Mouse (Mus musculus) stomach, postnatal 0 days (tissue): ENCODE results near the gene Fkbp5. TPM values are rescaled to one million over a fixed set of nuclear protein-coding genes. Genes with fewer than 3 reads are reported as not detected.
"Not testable (repeated sequence)": the region's sequence is repeated elsewhere in the genome, so short reads cannot be mapped to it uniquely, and the experiment has no call there.

Experiments used
- ATAC-seq: fragments of 200-750 bp; cut with Nextera tagmentation; 2 replicates; pipeline ENCODE4 v1.8.0; 2017; ENCODE audit not compliant: low FRiP score, low TSS enrichment
- DNase-seq: peaks from one replicate; pipeline ENCODE4 v3.0.0-alpha.2; 2016; ENCODE audit warnings: low spot score
- H3K27ac ChIP-seq: fragments of 300-500 bp; sonication (generic); replicated peaks from 2 replicates; pipeline ENCODE4 v1.5.1; 2014; ENCODE audit warnings: mild to moderate bottlenecking, control low read depth
- H3K27me3 ChIP-seq: fragments of 300-500 bp; sonication (generic); 2 replicates; pipeline ENCODE4 v1.6.1; 2014; ENCODE audit warnings: low read length; ENCODE audit not compliant: control insufficient read depth, insufficient read depth
- H3K36me3 ChIP-seq: fragments of 300-500 bp; sonication (generic); 2 replicates; pipeline ENCODE4 v1.6.1; 2014; ENCODE audit warnings: low read length, mixed read lengths; ENCODE audit not compliant: control insufficient read depth, insufficient read depth
- H3K4me1 ChIP-seq: fragments of 300-500 bp; sonication (generic); replicated peaks from 2 replicates; pipeline ENCODE4 v1.6.1; 2014; ENCODE audit warnings: antibody characterized with exemption; ENCODE audit not compliant: control insufficient read depth, insufficient read depth
- H3K4me2 ChIP-seq: fragments of 300-500 bp; sonication (generic); replicated peaks from 2 replicates; pipeline ENCODE4 v1.6.1; 2014; ENCODE audit warnings: low read depth, mild to moderate bottlenecking, control low read depth, moderate library complexity
- H3K4me3 ChIP-seq: fragments of 300-500 bp; sonication (generic); 2 replicates; pipeline ENCODE4 v1.5.1; 2014; ENCODE audit warnings: low read depth, low read length, control low read depth
- H3K9ac ChIP-seq: fragments of 300-500 bp; sonication (generic); 2 replicates; pipeline ENCODE4 v1.6.1; 2014; ENCODE audit warnings: mild to moderate bottlenecking, low read length, control low read depth, mixed read lengths
- H3K9me3 ChIP-seq: fragments of 300-500 bp; sonication (generic); 2 replicates; pipeline ENCODE4 v1.6.1; 2016; ENCODE audit warnings: low read length; ENCODE audit not compliant: control insufficient read depth
- CTCF ChIP-seq: IDR thresholded peaks from 2 replicates; pipeline ENCODE4 v1.5.1; 2016; ENCODE audit warnings: antibody characterized with exemption, low read depth, mild to moderate bottlenecking, moderate library complexity
- EP300 ChIP-seq: optimal IDR thresholded peaks from 2 replicates; pipeline ENCODE3; 2016; ENCODE audit warnings: antibody characterized with exemption
- WGBS: fragments of 180-500 bp; shearing (Covaris S2); extraction: QIAGEN DNeasy Blood & Tissue Kit; methylation state at CpG from one replicate; pipeline ENCODE4 v1.1.7; 2014; 5-methylcytosine and 5-hydroxymethylcytosine counted together
- polyA plus RNA-seq: library from polyadenylated mRNA; unstranded; fragments of >200 nt; fragmentation: Nextera tagmentation; extraction: Ambion mirVana; gene quantifications from 2 replicates; pipeline ENCODE4 v1.2.1, GENCODE M21; 2015

The Fkbp5 gene
- 9.2 and 11.8 TPM in 2 replicates for polyA plus RNA-seq

DNA sequence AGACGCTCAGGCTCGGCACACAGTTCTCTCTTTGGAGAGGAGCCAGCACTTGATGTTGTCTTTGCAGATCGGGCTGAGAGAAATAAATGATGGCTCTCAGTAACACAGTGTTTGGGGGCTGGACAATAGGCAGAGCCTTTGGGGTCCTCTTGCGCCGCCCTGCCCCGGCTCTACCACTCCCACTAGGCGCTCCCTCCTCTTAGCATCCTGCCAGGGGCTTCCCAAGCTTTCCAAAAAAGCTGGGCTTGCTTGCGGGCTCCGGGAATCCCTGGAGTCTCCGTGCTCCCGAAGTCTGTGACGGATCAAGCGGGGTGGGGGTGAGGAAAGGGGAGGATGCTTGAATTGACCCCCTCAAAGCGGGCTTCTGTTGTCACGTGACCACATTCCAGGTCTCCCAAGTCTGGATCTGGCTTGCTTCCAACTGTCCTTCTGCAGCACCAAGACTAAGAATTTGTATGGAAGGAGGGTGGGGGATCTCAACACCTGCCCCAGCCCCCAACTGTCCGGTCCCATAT is at the start of gene Fkbp5:
Gene Fkbp5, minus strand, starts transcription at position 87 of the 515 bp plus-strand sequence.
- Histone ChIP-seq H3K36me3 (no peaks in the 10 kb centered on the region), H3K9ac (peak within 1 kb of the TSS; percentile 72), H3K9me3 (no peaks in the 10 kb centered on the region), H3K27me3 (no peaks in the 10 kb centered on the region), H3K4me3 (peak within 1 kb of the TSS; percentile 41), H3K27ac (peak within 1 kb of the TSS; percentile 97), H3K4me2 (peak within 1 kb of the TSS; percentile 68), H3K4me1 (peaks cover 20% of the 10 kb centered on the region)
- TF ChIP-seq EP300, result no peak
- TF ChIP-seq CTCF, result no peak
- ATAC-seq (peak; percentile 30; the same call in 1 of the 2 replicates), DNase-seq (peak; percentile 73)
- 3% methylated on average over 16 of the region's 16 CpGs for WGBS

DNA sequence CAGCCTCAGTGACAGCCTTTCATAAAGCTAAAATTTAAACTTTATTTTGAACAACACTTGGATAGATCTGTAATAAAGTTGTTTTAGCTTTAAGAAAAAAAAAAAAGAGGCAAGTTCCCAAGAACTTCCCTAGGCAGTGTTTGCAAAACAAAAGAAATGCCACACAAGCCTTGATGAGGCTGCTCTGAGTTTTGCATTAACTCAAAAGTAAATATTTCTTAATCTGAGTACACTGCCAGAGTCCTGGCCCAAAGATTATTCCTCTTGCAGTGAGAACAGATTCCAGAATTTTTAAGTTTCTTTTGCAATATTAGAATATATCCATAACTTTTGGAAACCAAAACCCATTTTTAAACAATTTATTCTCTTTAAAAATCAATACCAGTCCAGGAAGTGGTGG is 47.9 kb upstream of the Fkbp5 start:
- TF ChIP-seq CTCF, result no peak
- ATAC-seq, result no peak
- no peak for DNase-seq

GRCm38 (mm10) chr17:28561613-28562012 is 44.3 kb upstream of the Fkbp5 start:
- ATAC-seq (peak; percentile 69), DNase-seq (peak; percentile 75)
- no peaks in the 10 kb centered on the region; the same call in 1 of the 2 replicates for H3K4me1 ChIP-seq
- TF ChIP-seq CTCF, result no peak
- no peak for TF ChIP-seq EP300
- H3K9ac ChIP-seq, result no peak overlapping the region
- H3K36me3 ChIP-seq, result no peaks in the 10 kb centered on the region
- H3K4me2 ChIP-seq, result no peak overlapping the region
- 37% methylated on average over 7 of the region's 7 CpGs for WGBS
- no peak overlapping the region for H3K4me3 ChIP-seq
- H3K27me3 ChIP-seq, result no peaks in the 10 kb centered on the region
- peak overlapping the region; percentile 45 for H3K27ac ChIP-seq
- no peaks in the 10 kb centered on the region for H3K9me3 ChIP-seq

More for the DNA sequence above, 47.9 kb upstream of the Fkbp5 start:
- no peaks in the 10 kb centered on the region for H3K9me3 ChIP-seq
- H3K4me3 ChIP-seq, result no peak overlapping the region
- no peaks in the 10 kb centered on the region for H3K27me3 ChIP-seq
- H3K9ac ChIP-seq, result no peak overlapping the region
- no peaks in the 10 kb centered on the region for H3K4me1 ChIP-seq
- no peaks in the 10 kb centered on the region for H3K36me3 ChIP-seq
- no peak overlapping the region for H3K4me2 ChIP-seq
- no peak overlapping the region for H3K27ac ChIP-seq

DNA sequence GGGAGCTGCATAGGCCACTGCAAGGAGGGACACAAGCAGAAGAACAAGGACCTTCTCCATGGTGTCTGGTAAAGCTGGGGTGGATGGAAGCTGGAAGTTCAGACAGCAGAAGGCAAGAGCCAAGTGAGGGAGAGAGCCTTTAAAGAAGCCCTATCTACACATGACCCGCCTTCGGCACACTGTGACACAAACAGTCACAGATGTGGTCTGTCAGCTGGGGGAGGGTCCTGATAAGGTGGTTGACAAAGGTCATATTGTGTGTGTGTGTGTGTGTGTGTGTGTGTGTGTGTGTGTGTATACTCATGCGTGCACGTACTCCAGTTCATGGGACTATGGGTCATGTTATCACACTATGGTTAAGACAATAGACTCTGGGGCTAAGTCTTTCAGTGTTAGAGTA is 43.3 kb upstream of the Fkbp5 start, which contains the start of gene Clps:
Gene Clps, minus strand, starts transcription at position 169 of the 400 bp plus-strand sequence.
- Histone ChIP-seq H3K36me3 (no peaks in the 10 kb centered on the region), H3K27me3 (no peaks in the 10 kb centered on the region), H3K4me1 (no peaks in the 10 kb centered on the region; the same call in 1 of the 2 replicates), H3K9me3 (no peaks in the 10 kb centered on the region), H3K4me3 (peak within 1 kb of the TSS; percentile 14; the same call in 1 of the 2 replicates), H3K27ac (peak within 1 kb of the TSS; percentile 45), H3K9ac (0 out of 2 replicates have a peak within 1 kb of the TSS, but pooled peaks have one; percentile 4), H3K4me2 (peak within 1 kb of the TSS; percentile 27; the same call in 1 of the 2 replicates)
- no peak for TF ChIP-seq EP300
- no peak for TF ChIP-seq CTCF
- DNase-seq (peak; percentile 81), ATAC-seq (peak; percentile 64)
- WGBS, result 54% methylated on average over 4 of the region's 4 CpGs

DNA sequence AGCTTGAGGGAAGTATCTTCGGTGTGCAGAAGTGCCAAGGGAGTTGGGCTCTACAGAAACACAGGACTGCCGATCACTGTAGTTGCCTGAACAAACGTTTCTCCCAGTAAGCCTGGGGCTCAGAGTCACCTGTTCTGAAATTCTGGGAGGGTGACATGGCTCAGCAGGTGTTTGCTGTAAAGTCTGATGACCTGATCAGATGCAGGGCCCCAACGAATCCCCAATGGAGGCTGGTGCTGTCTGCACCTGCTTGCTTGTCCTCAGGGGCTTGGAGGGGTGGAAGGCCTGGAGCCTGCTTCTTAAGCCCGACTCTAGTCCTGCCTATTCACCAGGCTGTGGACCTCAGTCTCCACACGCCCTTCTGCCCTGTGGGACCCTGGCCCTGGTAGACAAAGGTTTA is 40.4 kb upstream of the Fkbp5 start:
- no peak overlapping the region for H3K27ac ChIP-seq
- no peaks in the 10 kb centered on the region for H3K27me3 ChIP-seq
- no peak overlapping the region for H3K4me2 ChIP-seq
- no peaks in the 10 kb centered on the region for H3K9me3 ChIP-seq
- H3K4me1 ChIP-seq, result no peaks in the 10 kb centered on the region; the same call in 1 of the 2 replicates
- ATAC-seq (no peak), DNase-seq (no peak)
- TF ChIP-seq CTCF (no peak), EP300 (no peak)
- no peaks in the 10 kb centered on the region for H3K36me3 ChIP-seq
- 64% methylated on average over 6 of the region's 6 CpGs for WGBS
- no peak overlapping the region for H3K9ac ChIP-seq
- H3K4me3 ChIP-seq, result no peak overlapping the region

GRCm38 (mm10) chr17:28556635-28557396 is 39.5 kb upstream of the Fkbp5 start:
- peak overlapping the region; percentile 35; the same call in 1 of the 2 replicates for H3K27ac ChIP-seq
- H3K27me3 ChIP-seq, result no peaks in the 10 kb centered on the region
- H3K4me3 ChIP-seq, result no peak overlapping the region
- no peak overlapping the region for H3K9ac ChIP-seq
- WGBS, result 36% methylated on average over 6 of the region's 6 CpGs
- no peaks in the 10 kb centered on the region for H3K36me3 ChIP-seq
- TF ChIP-seq EP300, result no peak
- TF ChIP-seq CTCF, result no peak
- ATAC-seq (peak; percentile 64), DNase-seq (peak; percentile 63)
- H3K9me3 ChIP-seq, result no peaks in the 10 kb centered on the region
- H3K4me1 ChIP-seq, result no peaks in the 10 kb centered on the region; the same call in 1 of the 2 replicates
- no peak overlapping the region for H3K4me2 ChIP-seq

DNA sequence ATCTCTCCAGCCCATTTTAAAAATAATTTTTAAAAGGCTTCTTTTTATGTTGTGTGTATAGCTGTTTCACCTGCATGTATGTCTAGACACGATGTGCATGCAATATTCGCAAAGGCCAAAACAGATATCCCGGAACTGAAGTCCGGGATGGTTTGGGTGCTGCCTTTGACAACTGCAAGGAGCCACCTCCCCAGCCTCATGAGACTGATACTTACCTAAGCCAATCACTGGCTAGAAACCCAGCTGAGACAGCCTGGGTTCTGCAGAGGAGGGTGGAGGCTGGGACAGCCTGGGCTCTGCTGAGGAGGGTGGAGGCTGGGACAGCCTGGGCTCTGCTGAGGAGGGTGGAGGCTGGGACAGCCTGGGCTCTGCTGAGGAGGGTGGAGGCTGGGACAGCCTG is 36.7 kb upstream of the Fkbp5 start:
- WGBS, result 90% methylated on average over 4 of the region's 4 CpGs
- ATAC-seq, DNase-seq: not testable (repeated sequence)

More for the DNA sequence above, 36.7 kb upstream of the Fkbp5 start:
- H3K4me1 ChIP-seq, H3K36me3 ChIP-seq, H3K27me3 ChIP-seq, H3K4me2 ChIP-seq, H3K9me3 ChIP-seq, H3K27ac ChIP-seq, H3K4me3 ChIP-seq, H3K9ac ChIP-seq: not testable (repeated sequence)
